Mouse (Mus musculus): ENCODE results near the gene Rapgef6. TPM values are rescaled to one million over a fixed set of nuclear protein-coding genes. Genes with fewer than 3 reads are reported as not detected.
A peak's percentile ranks its signal among the peaks of the same experiment; 100 is the strongest.

Rapgef6 gene
- 10 to 100 TPM; 39.3 to 51.0 (median 45.2) TPM for total RNA-seq (2022)

GRCm38 (mm10) chr11:54522529-54523430 is at the start of gene Rapgef6:
Gene Rapgef6, plus strand, starts transcription at chr11:54522847.
- peak; percentile 97 to 98 for DNase-seq (ENCODE audit: low spot score in 2 of 2)

- DNase-seq (ENCODE audit: low spot score in 2 of 2) = no peak
These were observed 44.2 kb upstream of the Rapgef6 start for GRCm38 (mm10) chr11:54478414-54478813.

GRCm38 (mm10) chr11:54486041-54486440 is 36.6 kb upstream of the Rapgef6 start:
- DNase-seq (ENCODE audit: low spot score in 2 of 2) = no peak

- no peak for DNase-seq (ENCODE audit: low spot score in 2 of 2)
These were observed 30.6 kb upstream of the Rapgef6 start for GRCm38 (mm10) chr11:54491946-54492558.

GRCm38 (mm10) chr11:54492559-54492958 is 30.1 kb upstream of the Rapgef6 start:
- no peak for DNase-seq (ENCODE audit: low spot score in 2 of 2)

GRCm38 (mm10) chr11:54499838-54500237 is 22.8 kb upstream of the Rapgef6 start:
- DNase-seq (ENCODE audit: low spot score in 2 of 2) = no peak

- DNase-seq (ENCODE audit: low spot score in 2 of 2) = no peak
These were observed 20.0 kb upstream of the Rapgef6 start for GRCm38 (mm10) chr11:54502546-54503245.

GRCm38 (mm10) chr11:54513584-54513983 is 9.1 kb upstream of the Rapgef6 start:
- DNase-seq (ENCODE audit: low spot score in 2 of 2) = no peak

GRCm38 (mm10) chr11:54521927-54522528 is 619 bp upstream of the Rapgef6 start:
- DNase-seq (ENCODE audit: low spot score in 2 of 2) = no peak

GRCm38 (mm10) chr11:54523431-54524001 is 869 bp downstream of the Rapgef6 start:
- DNase-seq (ENCODE audit: low spot score in 2 of 2) = no peak

GRCm38 (mm10) chr11:54528002-54528401 is 5.4 kb downstream of the Rapgef6 start:
- DNase-seq (ENCODE audit: low spot score in 2 of 2) = no peak

GRCm38 (mm10) chr11:54530391-54530790 is 7.7 kb downstream of the Rapgef6 start:
- no peak for DNase-seq (ENCODE audit: low spot score in 2 of 2)

- no peak for DNase-seq (ENCODE audit: low spot score in 2 of 2)
These were observed 8.3 kb downstream of the Rapgef6 start for GRCm38 (mm10) chr11:54530916-54531315.

- DNase-seq (ENCODE audit: low spot score in 2 of 2) = no peak
These were observed 11.2 kb downstream of the Rapgef6 start for GRCm38 (mm10) chr11:54533834-54534233.

- DNase-seq (ENCODE audit: low spot score in 2 of 2) = peak; percentile 26 to 73
These were observed 12.2 kb downstream of the Rapgef6 start for GRCm38 (mm10) chr11:54534871-54535270.

- DNase-seq (ENCODE audit: low spot score in 2 of 2) = no peak
These were observed 16.4 kb downstream of the Rapgef6 start for GRCm38 (mm10) chr11:54539031-54539430.

- no peak for DNase-seq (ENCODE audit: low spot score in 2 of 2)
These were observed 16.8 kb downstream of the Rapgef6 start for GRCm38 (mm10) chr11:54539486-54539885.

GRCm38 (mm10) chr11:54540328-54540727 is 17.7 kb downstream of the Rapgef6 start:
- DNase-seq (ENCODE audit: low spot score in 2 of 2) = no peak

- no peak for DNase-seq (ENCODE audit: low spot score in 2 of 2)
These were observed 19.8 kb downstream of the Rapgef6 start for GRCm38 (mm10) chr11:54542414-54542813.

- DNase-seq (ENCODE audit: low spot score in 2 of 2) = no peak
These were observed 32.3 kb downstream of the Rapgef6 start for GRCm38 (mm10) chr11:54554970-54555369.

- peak in 1 of 2 experiments; percentile 14 for DNase-seq (ENCODE audit: low spot score in 2 of 2)
These were observed 40.1 kb downstream of the Rapgef6 start for GRCm38 (mm10) chr11:54562761-54563160.

All from layer of hippocampus, adult 8-10 months (tissue).